Mouse (Mus musculus) intestine, postnatal 0 days (tissue): Measurements from ENCODE around the gene Morn1. TPM values are rescaled to one million over a fixed set of nuclear protein-coding genes. Genes with fewer than 3 reads are reported as not detected.

Source experiments
- ATAC-seq: fragments of 200-750 bp; cut with Nextera tagmentation; 2 replicates; pipeline ENCODE4 v1.8.0; 2017; ENCODE audit warnings: mild to moderate bottlenecking, moderate TSS enrichment, moderate library complexity
- H3K27ac ChIP-seq: fragments of 300-500 bp; sonication (generic); 2 replicates; pipeline ENCODE4 v1.5.1; 2014; ENCODE audit warnings: mild to moderate bottlenecking, low read depth, low read length, moderate library complexity
- H3K27me3 ChIP-seq: fragments of 300-500 bp; sonication (generic); replicated peaks from 2 replicates; pipeline ENCODE4 v1.6.1; 2014; ENCODE audit warnings: low read length, mixed read lengths; ENCODE audit not compliant: control insufficient read depth, insufficient read depth
- H3K36me3 ChIP-seq: fragments of 300-500 bp; sonication (generic); 2 replicates; pipeline ENCODE4 v1.6.1; 2014; ENCODE audit warnings: mild to moderate bottlenecking, moderate library complexity; ENCODE audit not compliant: control insufficient read depth, insufficient read depth
- H3K4me1 ChIP-seq: fragments of 300-500 bp; sonication (generic); replicated peaks from 2 replicates; pipeline ENCODE4 v1.6.1; 2014; ENCODE audit warnings: antibody characterized with exemption, low read length, mixed read lengths; ENCODE audit not compliant: control insufficient read depth, insufficient read depth
- H3K4me2 ChIP-seq: fragments of 300-500 bp; sonication (generic); replicated peaks from 2 replicates; pipeline ENCODE4 v1.6.1; 2014; ENCODE audit warnings: low read depth, mild to moderate bottlenecking, moderate library complexity
- H3K4me3 ChIP-seq: fragments of 300-500 bp; sonication (generic); 2 replicates; pipeline ENCODE4 v1.5.1; 2014; ENCODE audit warnings: low read depth, low read length
- H3K9ac ChIP-seq: fragments of 300-500 bp; sonication (generic); 2 replicates; pipeline ENCODE4 v1.6.1; 2014; ENCODE audit warnings: mild to moderate bottlenecking, low read depth, low read length
- H3K9me3 ChIP-seq: fragments of 300-500 bp; sonication (generic); 2 replicates; pipeline ENCODE4 v1.6.1; 2016; ENCODE audit warnings: mixed run types; ENCODE audit not compliant: control insufficient read depth
- CTCF ChIP-seq: sonication (generic); IDR thresholded peaks from 2 replicates; pipeline ENCODE4 v1.5.1; 2016; ENCODE audit warnings: low read depth, mild to moderate bottlenecking, control low read depth, antibody characterized with exemption, moderate library complexity
- WGBS: fragments of 180-500 bp; shearing (Covaris S2); extraction: QIAGEN DNeasy Blood & Tissue Kit; methylation state at CpG from one replicate; pipeline ENCODE4 v1.1.7; 2014; 5-methylcytosine and 5-hydroxymethylcytosine counted together
- polyA plus RNA-seq: library from polyadenylated mRNA; unstranded; fragments of >200 nt; fragmentation: Nextera tagmentation; extraction: Ambion mirVana; gene quantifications from 2 replicates; pipeline ENCODE4 v1.2.1, GENCODE M21; 2015

Morn1 gene
- polyA plus RNA-seq, 1 experiment from 2014 or later = 2.2 TPM

- Histone ChIP-seq H3K4me1 (peaks cover 5% of the 10 kb centered on the region), H3K4me2 (peak within 1 kb of the TSS; percentile 75), H3K27me3 (no peaks in the 10 kb centered on the region), H3K9me3 (no peaks in the 10 kb centered on the region), H3K27ac (peak within 1 kb of the TSS; percentile 77), H3K4me3 (peak within 1 kb of the TSS; percentile 72), H3K36me3 (peaks cover 32% of the 10 kb centered on the region), H3K9ac (peak within 1 kb of the TSS; percentile 82)
- under 1% methylated on average over 48 of the region's 48 CpGs for WGBS
- peak; percentile 76 for ATAC-seq
- no peak for TF ChIP-seq CTCF
These were observed 19.4 kb upstream of the Morn1 start, which contains the start of gene Pex10 for GRCm38 (mm10) chr4:155066834-155067522. Gene Pex10 (plus strand): TSS chr4:155067016.

GRCm38 (mm10) chr4:155068357-155068972, 17.9 kb upstream of the Morn1 start:
- Histone ChIP-seq H3K27me3 (no peaks in the 10 kb centered on the region), H3K9me3 (no peaks in the 10 kb centered on the region), H3K27ac (no peak overlapping the region), H3K36me3 (peaks cover 43% of the 10 kb centered on the region), H3K9ac (no peak overlapping the region), H3K4me1 (peaks cover 5% of the 10 kb centered on the region), H3K4me3 (no peak overlapping the region), H3K4me2 (peak overlapping the region; percentile 75; the same call in 1 of the 2 replicates)
- TF ChIP-seq CTCF = no peak; the same call in 1 of the 2 replicates
- no peak for ATAC-seq
- 88% methylated on average over 20 of the region's 20 CpGs for WGBS

GRCm38 (mm10) chr4:155069191-155069590, 17.2 kb upstream of the Morn1 start:
- Histone ChIP-seq H3K9ac (no peak overlapping the region), H3K9me3 (no peaks in the 10 kb centered on the region), H3K36me3 (peaks cover 50% of the 10 kb centered on the region), H3K4me3 (no peak overlapping the region), H3K27ac (no peak overlapping the region), H3K4me2 (no peak overlapping the region), H3K4me1 (peaks cover 5% of the 10 kb centered on the region), H3K27me3 (no peaks in the 10 kb centered on the region)
- 84% methylated on average over 6 of the region's 6 CpGs for WGBS
- peak; percentile 66 for TF ChIP-seq CTCF
- no peak for ATAC-seq

GRCm38 (mm10) chr4:155070199-155070598, 16.2 kb upstream of the Morn1 start:
- no peak overlapping the region for H3K4me2 ChIP-seq
- peaks cover 5% of the 10 kb centered on the region for H3K4me1 ChIP-seq
- no peak for TF ChIP-seq CTCF
- no peak overlapping the region for H3K4me3 ChIP-seq
- no peaks in the 10 kb centered on the region for H3K27me3 ChIP-seq
- 90% methylated on average over 13 of the region's 13 CpGs for WGBS
- no peak overlapping the region for H3K27ac ChIP-seq
- H3K9ac ChIP-seq = no peak overlapping the region
- peaks cover 60% of the 10 kb centered on the region for H3K36me3 ChIP-seq
- no peaks in the 10 kb centered on the region for H3K9me3 ChIP-seq
- ATAC-seq = no peak

GRCm38 (mm10) chr4:155070921-155071320, 15.5 kb upstream of the Morn1 start:
- Histone ChIP-seq H3K4me3 (no peak overlapping the region), H3K4me1 (peaks cover 5% of the 10 kb centered on the region), H3K9me3 (no peaks in the 10 kb centered on the region), H3K27ac (no peak overlapping the region), H3K36me3 (peaks cover 67% of the 10 kb centered on the region), H3K27me3 (no peaks in the 10 kb centered on the region), H3K4me2 (no peak overlapping the region), H3K9ac (0 out of 2 replicates have a peak overlapping the region, but pooled peaks have one; percentile 3)
- WGBS = 81% methylated on average over 5 of the region's 5 CpGs
- no peak for TF ChIP-seq CTCF
- ATAC-seq = no peak

GRCm38 (mm10) chr4:155074418-155074817, 12.0 kb upstream of the Morn1 start:
- Histone ChIP-seq H3K27ac (0 out of 2 replicates have a peak overlapping the region, but pooled peaks have one; percentile 15), H3K27me3 (no peaks in the 10 kb centered on the region), H3K4me2 (no peak overlapping the region), H3K4me3 (no peak overlapping the region), H3K9ac (no peak overlapping the region), H3K9me3 (no peaks in the 10 kb centered on the region), H3K4me1 (no peaks in the 10 kb centered on the region), H3K36me3 (peaks cover 83% of the 10 kb centered on the region)
- TF ChIP-seq CTCF = no peak
- ATAC-seq = no peak
- 82% methylated on average over 9 of the region's 9 CpGs for WGBS
